Mouse (Mus musculus): ENCODE data around the gene Gm42957. TPM values are rescaled to one million over a fixed set of nuclear protein-coding genes. Genes with fewer than 3 reads are reported as not detected.
"Not testable (repeated sequence)": the region's sequence is repeated elsewhere in the genome, so short reads cannot be mapped to it uniquely, and the experiment has no call there.

The Gm42957 gene
- polyA plus RNA-seq, 1 experiment: 0.27 TPM

DNA sequence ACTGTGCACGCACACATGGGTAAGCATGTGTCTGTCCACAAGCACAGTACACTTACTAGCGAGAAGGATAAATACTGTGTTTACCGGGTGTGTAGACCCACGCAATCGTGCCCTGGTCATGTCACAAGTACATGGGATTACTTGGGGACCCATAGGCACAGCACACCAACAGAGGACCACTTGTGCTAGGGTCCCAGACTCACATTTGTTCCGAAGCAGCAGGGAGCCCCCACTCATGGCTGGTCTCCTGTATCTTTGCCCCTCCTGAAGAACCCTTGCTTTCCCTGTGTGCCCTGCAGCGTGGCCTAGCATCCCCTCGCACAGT, 36.2 kb upstream of the Gm42957 start:
- no peak for DNase-seq (ENCODE audit: low read depth)
- TF ChIP-seq CTCF (IDR thresholded peaks at IDR 0.05; ENCODE audit: borderline replicate concordance, extremely low read depth, insufficient read depth, insufficient read length): no peak
- TF ChIP-seq POLR2A (IDR thresholded peaks at IDR 0.05; ENCODE audit: borderline replicate concordance, extremely low read depth, insufficient read depth, insufficient read length, poor library complexity, severe bottlenecking): no peak

DNA sequence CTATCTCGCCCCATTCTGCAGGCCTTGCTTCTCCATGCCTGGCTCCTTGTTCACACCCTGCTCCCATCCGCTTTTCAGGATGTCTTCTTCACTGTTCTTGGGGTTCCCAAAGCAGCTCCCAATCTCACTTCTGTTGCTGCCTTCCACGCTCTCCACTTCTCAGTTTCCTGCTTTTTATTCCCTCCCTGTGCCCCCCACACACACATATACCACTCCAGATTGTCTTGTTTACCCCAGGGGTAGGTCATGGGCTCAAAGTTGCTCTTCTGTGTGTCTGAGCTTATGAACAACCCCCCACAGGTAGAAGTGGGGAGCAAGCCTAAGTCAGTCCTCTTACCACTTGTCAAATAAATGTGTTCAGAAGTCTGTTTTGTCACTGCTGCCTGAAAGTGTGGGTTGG, 35.9 kb upstream of the Gm42957 start:
- DNase-seq (ENCODE audit: low read depth): no peak
- TF ChIP-seq POLR2A (IDR thresholded peaks at IDR 0.05; ENCODE audit: borderline replicate concordance, extremely low read depth, insufficient read depth, insufficient read length, poor library complexity, severe bottlenecking) (no peak), CTCF (IDR thresholded peaks at IDR 0.05; ENCODE audit: borderline replicate concordance, extremely low read depth, insufficient read depth, insufficient read length) (no peak)

DNA sequence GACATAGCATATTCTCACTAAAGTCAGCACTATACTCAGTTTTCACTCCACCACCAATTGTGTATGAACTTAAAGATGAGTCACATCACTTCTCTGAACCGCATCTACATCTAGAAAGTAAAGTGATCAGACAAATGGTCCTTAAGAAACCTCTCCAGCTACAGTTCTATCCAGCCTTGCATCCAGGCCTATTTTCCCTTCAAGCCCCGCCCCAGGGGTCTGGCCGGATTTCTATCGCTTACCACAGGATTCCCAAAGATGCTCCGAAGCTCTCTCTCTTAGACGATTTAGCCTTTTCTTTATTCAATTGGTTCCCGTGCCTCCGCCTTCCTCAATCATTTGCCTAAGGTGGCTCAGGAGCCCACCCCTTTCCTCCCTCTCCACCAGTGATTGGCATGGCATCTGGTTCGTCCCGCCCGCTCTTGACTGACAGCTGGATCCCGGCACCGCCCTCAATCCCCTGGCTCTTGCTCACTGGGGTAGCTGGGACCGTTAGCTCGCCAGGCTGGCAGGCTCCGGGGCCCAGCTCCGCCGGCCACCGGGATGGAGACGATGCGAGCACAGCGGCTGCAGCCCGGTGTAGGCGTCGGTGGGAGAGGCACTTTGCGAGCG, 34.5 kb upstream of the Gm42957 start, which contains the start of gene Lix1l:
TSS of gene Lix1l (plus strand) at position 511 of the 612 bp plus-strand sequence.
- peak; percentile 99 for DNase-seq (ENCODE audit: low read depth)
- TF ChIP-seq CTCF (IDR thresholded peaks at IDR 0.05; ENCODE audit: borderline replicate concordance, extremely low read depth, insufficient read depth, insufficient read length) (no peak), POLR2A (IDR thresholded peaks at IDR 0.05; ENCODE audit: borderline replicate concordance, extremely low read depth, insufficient read depth, insufficient read length, poor library complexity, severe bottlenecking) (peak; percentile 82)

DNA sequence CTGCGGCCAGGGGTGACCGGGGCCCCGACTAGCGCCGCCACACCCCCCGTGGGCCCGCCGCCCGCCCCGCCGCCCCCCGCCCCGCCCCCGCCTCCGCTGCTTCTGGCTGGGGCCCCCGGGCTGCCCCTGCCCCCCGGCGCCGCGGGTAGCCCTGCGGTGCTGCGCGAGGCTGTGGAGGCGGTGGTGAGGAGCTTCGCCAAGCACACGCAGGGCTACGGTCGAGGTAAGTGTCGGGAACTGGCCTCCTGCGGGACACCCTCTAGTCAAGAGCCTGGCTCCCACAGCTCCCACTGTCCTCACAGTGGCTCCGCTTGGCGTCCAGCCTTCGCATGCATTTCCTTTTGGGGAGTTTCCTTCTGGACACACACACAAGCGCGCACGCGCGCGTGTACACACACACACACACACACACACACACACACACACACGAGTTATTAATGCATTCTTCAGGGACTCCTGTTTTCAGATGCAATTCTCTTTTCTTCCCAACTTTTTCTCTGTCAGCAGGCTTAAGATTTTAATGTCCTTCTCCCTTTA, 34.0 kb upstream of the Gm42957 start:
- no peak for TF ChIP-seq CTCF (IDR thresholded peaks at IDR 0.05; ENCODE audit: borderline replicate concordance, extremely low read depth, insufficient read depth, insufficient read length)
- TF ChIP-seq POLR2A (IDR thresholded peaks at IDR 0.05; ENCODE audit: borderline replicate concordance, extremely low read depth, insufficient read depth, insufficient read length, poor library complexity, severe bottlenecking): peak; percentile 24; the same call in 1 of the 2 replicates
- peak; percentile 88 for DNase-seq (ENCODE audit: low read depth)

DNA sequence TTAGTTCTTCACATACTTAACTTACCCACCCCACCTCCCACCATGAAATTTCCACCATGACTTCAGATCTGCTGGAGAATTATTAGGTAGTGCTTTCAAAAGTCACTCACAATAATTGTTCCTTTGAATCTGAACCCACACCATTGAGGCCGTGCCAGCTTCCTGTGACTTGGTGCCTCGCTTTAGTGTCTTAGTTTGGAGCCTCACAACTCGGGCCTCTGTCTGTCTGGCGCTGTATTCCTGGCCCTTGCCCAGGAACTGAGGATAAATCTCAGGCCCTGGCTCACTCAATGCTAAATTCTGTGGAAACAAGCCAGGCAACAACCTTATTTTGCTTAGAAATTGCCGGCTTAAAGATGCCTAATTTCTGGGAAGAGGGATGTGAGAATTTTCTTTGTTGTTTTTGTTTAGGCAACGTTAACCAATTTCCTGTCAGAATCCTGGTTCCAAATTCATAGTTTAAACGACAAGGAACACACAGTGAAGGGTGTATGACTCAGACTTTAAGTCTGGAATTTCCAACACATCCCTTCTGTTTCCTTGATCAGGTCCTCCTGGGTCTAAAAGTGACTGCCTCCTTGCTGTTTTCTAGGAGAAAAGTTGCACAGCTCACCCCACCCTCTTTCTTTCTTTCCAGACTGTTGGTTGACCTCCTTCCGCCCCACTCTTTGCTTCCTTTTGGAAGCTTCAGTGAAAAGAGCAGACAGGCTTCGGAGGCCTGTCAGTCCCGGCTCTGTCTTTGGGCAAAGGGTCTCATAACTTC, 33.2 kb upstream of the Gm42957 start:
- DNase-seq (ENCODE audit: low read depth): peak; percentile 83
- TF ChIP-seq POLR2A (IDR thresholded peaks at IDR 0.05; ENCODE audit: borderline replicate concordance, extremely low read depth, insufficient read depth, insufficient read length, poor library complexity, severe bottlenecking) (no peak), CTCF (IDR thresholded peaks at IDR 0.05; ENCODE audit: borderline replicate concordance, extremely low read depth, insufficient read depth, insufficient read length) (no peak)

DNA sequence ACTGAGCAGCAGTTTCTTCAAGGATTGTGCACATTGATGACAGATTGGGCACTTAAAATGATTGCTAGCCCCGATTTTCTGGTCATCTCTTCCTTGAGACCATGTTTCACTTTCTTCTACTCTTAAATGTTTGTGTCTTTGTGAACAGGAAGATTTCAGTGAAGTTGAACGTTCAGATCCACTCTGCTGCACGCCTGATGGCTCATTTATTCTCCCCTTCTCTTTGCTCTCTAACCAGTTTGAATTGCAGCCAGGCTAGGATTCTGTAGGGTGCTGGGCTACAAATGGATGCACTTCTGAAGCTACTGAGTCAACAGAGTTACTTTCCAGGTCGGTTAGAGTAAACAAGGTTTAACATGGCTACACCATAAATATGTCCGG, 32.6 kb upstream of the Gm42957 start:
- no peak for TF ChIP-seq CTCF (IDR thresholded peaks at IDR 0.05; ENCODE audit: borderline replicate concordance, extremely low read depth, insufficient read depth, insufficient read length)
- no peak for TF ChIP-seq POLR2A (IDR thresholded peaks at IDR 0.05; ENCODE audit: borderline replicate concordance, extremely low read depth, insufficient read depth, insufficient read length, poor library complexity, severe bottlenecking)
- peak; percentile 44 for DNase-seq (ENCODE audit: low read depth)

DNA sequence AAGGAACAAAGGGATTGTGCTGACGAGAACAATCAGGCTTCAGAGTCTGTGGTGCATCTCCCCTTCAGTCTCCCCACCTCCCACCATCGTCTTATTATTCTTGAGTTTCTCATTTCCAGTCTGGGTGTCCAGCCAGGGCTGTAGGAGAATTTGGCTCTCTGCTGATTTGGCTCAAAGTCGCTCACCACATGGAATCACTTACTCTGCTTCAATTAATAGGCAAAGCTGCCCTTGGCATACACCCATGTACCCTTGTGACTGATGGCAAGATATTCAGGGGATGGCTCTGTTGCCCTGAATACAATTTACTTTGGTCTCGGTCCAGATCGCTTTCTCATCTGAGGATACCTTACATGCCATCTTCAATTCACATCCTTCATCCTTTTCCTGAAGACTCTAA, 32.0 kb upstream of the Gm42957 start:
- TF ChIP-seq CTCF (IDR thresholded peaks at IDR 0.05; ENCODE audit: borderline replicate concordance, extremely low read depth, insufficient read depth, insufficient read length): no peak
- TF ChIP-seq POLR2A (IDR thresholded peaks at IDR 0.05; ENCODE audit: borderline replicate concordance, extremely low read depth, insufficient read depth, insufficient read length, poor library complexity, severe bottlenecking): no peak
- peak; percentile 80 for DNase-seq (ENCODE audit: low read depth)

DNA sequence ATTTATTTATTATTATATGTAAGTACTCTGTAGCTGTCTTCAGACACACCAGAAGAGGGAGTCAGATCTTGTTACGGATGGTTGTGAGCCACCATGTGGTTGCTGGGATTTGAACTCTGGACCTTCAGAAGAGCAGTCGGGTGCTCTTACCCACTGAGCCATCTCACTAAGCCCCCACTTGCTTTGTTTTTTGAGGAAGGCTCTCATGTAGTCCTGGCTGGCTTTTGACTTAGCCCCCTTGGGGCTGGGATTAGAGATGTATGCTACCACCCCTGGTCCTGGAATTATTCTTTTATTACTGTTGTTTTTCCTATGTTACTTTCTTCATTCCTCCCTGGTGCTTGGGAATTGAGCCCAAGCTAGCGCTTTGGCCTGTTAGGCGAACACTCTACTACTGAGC, 29.3 kb upstream of the Gm42957 start:
- not testable (repeated sequence) for DNase-seq (ENCODE audit: low read depth)

DNA sequence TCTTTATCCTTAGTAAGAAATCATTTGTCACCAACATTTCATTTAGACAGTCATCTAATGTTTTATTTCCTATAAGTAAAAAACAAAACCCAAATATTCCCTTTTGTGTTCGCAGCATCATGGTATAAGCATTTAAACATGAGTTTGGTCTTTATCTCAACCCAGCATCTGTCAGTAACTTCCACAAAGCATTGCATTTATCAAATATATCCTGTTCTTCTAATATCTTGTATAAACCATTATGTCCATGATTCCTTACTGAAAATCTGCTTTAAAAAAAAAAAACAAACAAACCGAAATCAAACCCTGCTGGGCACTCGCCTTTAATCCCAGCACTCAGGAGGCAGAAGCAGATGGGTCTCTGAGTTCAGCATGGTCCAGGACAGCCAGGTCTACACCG, 28.7 kb upstream of the Gm42957 start:
- TF ChIP-seq CTCF (IDR thresholded peaks at IDR 0.05; ENCODE audit: borderline replicate concordance, extremely low read depth, insufficient read depth, insufficient read length): no peak
- TF ChIP-seq POLR2A (IDR thresholded peaks at IDR 0.05; ENCODE audit: borderline replicate concordance, extremely low read depth, insufficient read depth, insufficient read length, poor library complexity, severe bottlenecking): no peak
- DNase-seq (ENCODE audit: low read depth): no peak

DNA sequence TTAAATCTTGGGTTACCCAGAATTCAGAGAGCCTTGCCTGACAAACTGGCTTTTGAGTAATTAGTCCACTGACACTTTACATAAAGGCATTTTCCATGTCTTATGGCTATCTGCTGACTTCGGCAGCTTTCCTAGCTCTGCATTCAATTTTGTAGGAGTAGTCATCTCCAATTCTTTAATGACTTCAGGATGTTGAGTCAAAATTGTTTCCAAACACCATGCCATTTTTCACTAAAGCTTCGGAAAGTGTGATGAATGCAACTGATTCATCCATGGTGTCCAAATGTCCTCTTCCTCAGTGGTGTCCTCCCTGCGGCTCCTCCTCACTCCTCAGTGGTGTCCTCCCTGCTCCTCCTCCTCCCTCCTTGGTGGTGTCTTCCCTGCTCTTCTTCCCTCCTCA, 17.3 kb upstream of the Gm42957 start:
- no peak for DNase-seq (ENCODE audit: low read depth)

DNA sequence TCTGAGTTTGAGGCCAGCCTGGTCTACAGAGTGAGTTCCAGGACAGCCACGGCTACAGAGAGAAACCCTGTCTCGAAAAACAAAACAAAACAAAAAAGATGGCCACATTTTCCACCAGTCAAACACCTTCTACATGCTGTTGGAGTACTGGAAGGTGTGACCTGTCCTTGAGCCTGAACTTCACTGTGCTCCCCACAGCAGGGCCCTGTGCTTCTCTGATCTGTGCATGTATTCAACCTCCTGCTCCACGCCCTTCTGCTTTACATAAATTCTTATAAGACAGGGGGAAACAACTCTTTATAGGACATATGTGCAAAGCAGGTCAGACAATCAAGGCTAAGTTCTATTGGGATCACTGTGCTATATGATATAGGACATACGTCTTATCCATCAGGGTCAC, 12.1 kb upstream of the Gm42957 start:
- no peak for DNase-seq (ENCODE audit: low read depth)
- TF ChIP-seq CTCF (IDR thresholded peaks at IDR 0.05; ENCODE audit: borderline replicate concordance, extremely low read depth, insufficient read depth, insufficient read length) (no peak), POLR2A (IDR thresholded peaks at IDR 0.05; ENCODE audit: borderline replicate concordance, extremely low read depth, insufficient read depth, insufficient read length, poor library complexity, severe bottlenecking) (no peak)

More for the DNA sequence above, 17.3 kb upstream of the Gm42957 start:
- TF ChIP-seq POLR2A (IDR thresholded peaks at IDR 0.05; ENCODE audit: borderline replicate concordance, extremely low read depth, insufficient read depth, insufficient read length, poor library complexity, severe bottlenecking): no peak
